Mouse (Mus musculus): ENCODE measurements around the gene Chst1. TPM values are rescaled to one million over a fixed set of nuclear protein-coding genes. Genes with fewer than 3 reads are reported as not detected.

Gene Chst1
- polyA plus RNA-seq, 1 experiment from 2014 or later, result 4.1 TPM

DNA sequence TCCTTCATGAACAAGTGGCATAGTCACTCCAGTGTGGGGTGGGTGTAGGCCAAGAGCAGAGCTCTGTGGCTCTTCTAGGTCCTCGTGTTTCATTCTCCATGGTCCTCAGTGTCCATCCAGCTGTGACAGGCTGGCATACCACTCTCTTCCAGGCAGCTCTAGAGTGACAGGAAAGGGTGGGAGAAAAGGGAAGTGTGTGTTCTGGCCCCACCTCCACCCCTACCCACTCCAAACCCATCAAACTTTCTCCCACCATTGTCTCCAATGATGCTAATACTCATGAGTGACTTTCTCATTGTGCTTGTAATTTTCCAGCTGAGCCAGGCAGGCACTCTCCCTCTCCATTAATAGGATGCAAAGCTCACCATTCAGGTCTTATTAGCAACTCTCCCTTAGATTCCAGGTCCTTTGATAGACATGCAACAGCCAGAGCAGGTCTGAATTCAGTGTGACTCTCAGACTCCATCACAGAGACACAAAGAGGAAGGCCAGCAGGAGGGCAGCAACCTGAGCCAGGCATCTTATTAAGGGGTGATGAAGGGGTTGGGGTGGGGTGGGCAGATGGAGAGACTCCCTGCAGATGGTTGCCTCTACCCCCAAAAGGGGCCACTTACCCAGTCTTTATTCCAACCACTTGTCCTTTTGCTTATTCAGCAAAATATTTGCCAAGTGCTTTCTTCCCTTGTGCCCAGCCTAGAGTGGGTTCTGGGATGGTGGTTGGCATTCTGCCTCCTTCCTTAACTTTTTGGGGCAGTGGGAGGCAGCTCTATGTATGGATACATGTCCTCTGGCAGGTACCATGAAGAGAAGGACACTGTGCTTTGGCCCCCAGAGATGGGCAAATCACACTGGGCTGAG, 59.0 kb downstream of the Chst1 start:
- H3K36me3 ChIP-seq, result no peaks in the 10 kb centered on the region
- ATAC-seq, result no peak
- H3K9ac ChIP-seq, result no peak overlapping the region
- no peaks in the 10 kb centered on the region for H3K4me1 ChIP-seq (replicated peaks)
- H3K4me2 ChIP-seq (replicated peaks), result no peak overlapping the region
- WGBS, result 69% methylated on average over 1 of the region's 1 CpGs
- no peaks in the 10 kb centered on the region for H3K9me3 ChIP-seq
- H3K27ac ChIP-seq, result no peak overlapping the region
- 0 out of 2 replicates have a peak, but pooled peaks cover 2% of the 10 kb centered on the region for H3K27me3 ChIP-seq (replicated peaks)
- H3K4me3 ChIP-seq (replicated peaks), result no peak overlapping the region

DNA sequence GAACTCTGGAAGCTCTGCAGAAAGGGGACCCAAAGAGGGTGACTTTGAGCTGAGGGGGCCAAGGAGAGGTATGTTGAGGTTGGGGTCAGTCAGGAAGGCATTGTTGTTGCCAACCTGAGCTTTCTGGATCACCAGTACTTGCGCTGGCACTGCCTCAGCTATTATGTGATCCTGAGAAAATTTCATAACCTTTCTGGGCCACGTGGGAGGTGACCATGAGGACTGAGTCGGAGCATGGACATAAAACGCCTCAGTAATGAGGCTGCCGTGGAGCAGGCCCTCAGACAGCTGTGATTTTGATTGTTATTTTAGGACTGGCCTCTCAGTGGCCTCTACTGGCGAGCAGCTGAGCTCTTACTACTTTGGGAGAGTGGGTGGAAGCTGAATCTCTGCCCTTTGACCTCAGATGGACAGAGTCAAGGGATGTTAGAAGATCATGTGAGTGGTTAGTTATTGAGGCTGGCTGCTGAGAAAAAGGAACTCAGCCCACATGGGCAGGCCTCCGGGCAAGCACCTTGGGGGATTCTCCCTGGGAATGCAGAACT, 60.1 kb downstream of the Chst1 start:
- Histone ChIP-seq H3K27ac (no peak overlapping the region), H3K36me3 (no peaks in the 10 kb centered on the region), H3K4me3 (replicated peaks) (no peak overlapping the region), H3K9me3 (no peaks in the 10 kb centered on the region), H3K27me3 (replicated peaks) (0 out of 2 replicates have a peak, but pooled peaks cover 2% of the 10 kb centered on the region), H3K4me1 (replicated peaks) (no peaks in the 10 kb centered on the region), H3K9ac (no peak overlapping the region), H3K4me2 (replicated peaks) (no peak overlapping the region)
- no peak for ATAC-seq
- 65% methylated on average over 7 of the region's 7 CpGs for WGBS

GRCm38 (mm10) chr2:92662534-92663068, 63.1 kb downstream of the Chst1 start:
- 89% methylated on average over 6 of the region's 6 CpGs for WGBS
- H3K4me3 ChIP-seq (replicated peaks), result no peak overlapping the region
- no peak overlapping the region for H3K4me2 ChIP-seq (replicated peaks)

More at GRCm38 (mm10) chr2:92662534-92663068, 63.1 kb downstream of the Chst1 start:
- H3K27ac ChIP-seq, result no peak overlapping the region
- 0 out of 2 replicates have a peak, but pooled peaks cover 2% of the 10 kb centered on the region for H3K27me3 ChIP-seq (replicated peaks)
- no peak overlapping the region for H3K9ac ChIP-seq
- H3K4me1 ChIP-seq (replicated peaks), result no peaks in the 10 kb centered on the region
- no peaks in the 10 kb centered on the region for H3K9me3 ChIP-seq
- ATAC-seq, result no peak
- H3K36me3 ChIP-seq, result no peaks in the 10 kb centered on the region

Other genes with a start within 250 kb of the Chst1 start
- 41.6 and 45.8 TPM in 2 replicates for gene Pex16, start 225.0 kb upstream of the Chst1 start, polyA plus RNA-seq (2015; fragmentation: Nextera tagmentation; extraction: Ambion mirVana)
- 10.0 and 11.8 TPM in 2 replicates for gene Large2, start 224.8 kb upstream of the Chst1 start, polyA plus RNA-seq (2015; fragmentation: Nextera tagmentation; extraction: Ambion mirVana)
- gene 1700029I15Rik, start 217.2 kb upstream of the Chst1 start, polyA plus RNA-seq (2015; fragmentation: Nextera tagmentation; extraction: Ambion mirVana), result 2.9 and 3.0 TPM in 2 replicates
- gene Mapk8ip1, start 198.4 kb upstream of the Chst1 start, polyA plus RNA-seq (2015; fragmentation: Nextera tagmentation; extraction: Ambion mirVana), result 19.4 and 21.3 TPM in 2 replicates
- gene Cry2, start 165.7 kb upstream of the Chst1 start, polyA plus RNA-seq (2015; fragmentation: Nextera tagmentation; extraction: Ambion mirVana), result 14.5 and 15.8 TPM in 2 replicates
- gene Slc35c1, start 139.2 kb upstream of the Chst1 start, polyA plus RNA-seq (2015; fragmentation: Nextera tagmentation; extraction: Ambion mirVana), result 37.3 and 44.5 TPM in 2 replicates

Data from intestine, embryonic 15.5 days (tissue).